Mouse (Mus musculus) CH12.LX (cell line): ENCODE measurements around the gene Crabp1.

Experiments
- CTCF ChIP-seq, 2 experiments: IDR thresholded peaks in 1 of 2; conservative IDR thresholded peaks in 1 of 2; 2 replicates each; pipeline ENCODE4 v1.5.1; 2011 to 2012; ENCODE audit warnings: low read depth in 2 of 2, low read length in 2 of 2, improper control_type of control experiment in 1 of 2, inconsistent platforms in 1 of 2, mild to moderate bottlenecking in 1 of 2, moderate library complexity in 1 of 2
- EP300 ChIP-seq: IDR thresholded peaks from 2 replicates; pipeline ENCODE4 v1.6.1; 2011; ENCODE audit warnings: low read length, improper control_type of control experiment
- ETS1 ChIP-seq: conservative IDR thresholded peaks from 2 replicates; pipeline ENCODE4 v1.6.1; 2012; ENCODE audit warnings: low read depth, mild to moderate bottlenecking, inconsistent platforms, low read length, improper control_type of control experiment, moderate library complexity
- POLR2AphosphoS2 ChIP-seq: IDR thresholded peaks from 2 replicates; pipeline ENCODE4 v1.6.1; 2011; ENCODE audit warnings: low read depth, low read length, improper control_type of control experiment
- SIN3A ChIP-seq: IDR thresholded peaks from 2 replicates; pipeline ENCODE4 v1.6.1; 2012; ENCODE audit warnings: low read length, improper control_type of control experiment, inconsistent platforms
- ZC3H11A ChIP-seq: IDR thresholded peaks from 2 replicates; pipeline ENCODE4 v1.6.1; 2012; ENCODE audit warnings: low read depth, mild to moderate bottlenecking, inconsistent platforms, low read length, improper control_type of control experiment

DNA sequence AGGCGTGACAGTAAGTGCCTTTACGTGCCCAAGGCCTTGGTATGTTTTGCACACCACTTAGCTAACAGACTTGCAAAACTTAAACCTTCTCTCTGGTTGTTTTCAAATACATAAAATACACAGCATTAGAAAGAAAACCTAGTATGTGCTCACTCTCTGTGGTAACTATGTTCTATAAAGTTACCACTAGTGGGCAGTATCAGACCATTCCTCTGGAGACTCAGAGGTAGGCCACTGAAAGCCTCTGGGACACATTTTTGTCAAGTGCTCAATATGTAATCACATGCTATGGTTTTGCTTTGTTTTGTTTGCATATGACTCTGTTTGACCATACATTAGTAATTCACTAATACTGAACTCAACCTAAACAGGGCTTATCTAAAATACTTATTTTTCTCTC, 32.4 kb upstream of the Crabp1 start:
- TF ChIP-seq CTCF (conservative IDR thresholded peaks at IDR 0.05 in 1 of 2, IDR thresholded peaks at IDR 0.05 in 1 of 2; ENCODE audit: low read depth in 2 of 2, low read length in 2 of 2) = peak; percentile 82 to 84
- TF ChIP-seq POLR2AphosphoS2 = no peak
- TF ChIP-seq SIN3A = no peak
- no peak for TF ChIP-seq ETS1
- TF ChIP-seq ZC3H11A = no peak
- no peak for TF ChIP-seq EP300
